Mouse (Mus musculus): ENCODE measurements around the gene Ip6k1. TPM values are rescaled to one million over a fixed set of nuclear protein-coding genes. Genes with fewer than 3 reads are reported as not detected.

Gene Ip6k1
- total RNA-seq, 2 experiments from 2014 or later: 185 to 190 TPM

DNA sequence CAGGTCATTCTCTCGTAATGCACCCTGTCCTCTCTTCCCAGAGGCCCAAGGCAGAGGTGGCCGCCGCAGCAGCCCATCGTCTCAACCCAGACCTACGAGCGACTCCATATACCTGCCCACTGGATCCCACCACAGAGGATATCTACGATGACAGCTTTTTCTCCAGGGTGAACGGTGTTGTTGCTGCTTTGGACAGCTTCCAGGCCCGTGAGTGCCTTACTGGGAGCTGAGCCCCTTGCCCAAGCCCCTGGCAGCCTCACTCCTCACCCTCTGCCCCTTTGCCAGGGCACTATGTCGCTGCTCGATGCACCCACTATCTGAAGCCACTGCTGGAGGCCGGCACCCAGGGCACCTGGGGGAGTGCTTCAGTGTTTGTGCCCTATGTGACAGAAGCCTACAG lies 23.5 kb upstream of the Ip6k1 start:
- DNase-seq (ENCODE audit: low spot score in 2 of 2): no peak
- intact Hi-C loops (cut with DNase I): no loop called here

DNA sequence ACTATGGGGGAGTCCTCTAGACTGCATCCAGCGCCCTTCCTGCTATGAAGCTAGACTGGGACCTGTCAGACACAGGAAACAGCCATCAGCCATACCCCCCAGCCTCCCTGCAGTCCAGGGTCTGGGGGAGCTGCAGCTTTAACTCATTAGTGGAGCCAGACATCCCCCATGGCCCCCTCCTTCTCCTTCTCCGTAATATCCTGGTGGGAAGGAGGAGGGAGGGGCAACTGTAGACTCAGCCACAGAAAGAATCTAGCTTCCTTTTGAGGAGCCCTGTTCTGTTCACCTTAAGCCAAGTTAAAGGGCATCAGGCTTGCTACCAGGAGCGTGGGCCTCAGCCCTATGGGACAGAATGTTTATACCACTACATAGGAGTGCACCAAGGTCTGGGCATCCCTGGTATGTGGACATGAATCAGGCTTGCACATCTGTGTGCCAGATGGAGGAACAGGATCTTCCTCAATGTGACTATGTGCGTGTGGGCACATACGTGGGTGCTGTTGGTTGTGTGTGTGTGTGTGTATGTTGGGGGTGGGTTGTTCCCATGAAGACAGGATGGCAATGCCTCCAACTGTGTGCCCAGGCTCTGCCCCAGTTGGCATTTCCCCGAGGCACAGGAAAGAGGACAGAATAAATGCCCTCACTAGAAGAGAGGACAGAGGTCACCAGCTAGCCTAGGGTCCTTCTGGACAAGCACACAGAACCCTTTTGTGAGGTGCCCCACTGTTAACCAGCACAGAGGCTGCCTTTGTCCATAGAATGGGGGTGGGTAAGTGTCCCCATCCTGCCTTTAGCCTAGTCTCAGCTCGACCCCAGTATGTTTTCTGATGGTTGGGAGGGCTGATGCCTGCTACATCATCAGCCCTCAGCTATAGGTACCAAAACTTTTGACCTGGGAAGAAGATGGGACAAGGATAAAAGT lies 20.4 kb upstream of the Ip6k1 start:
- intact Hi-C loops (cut with DNase I): no loop called here
- peak; percentile 44 to 76 for DNase-seq (ENCODE audit: low spot score in 2 of 2)

DNA sequence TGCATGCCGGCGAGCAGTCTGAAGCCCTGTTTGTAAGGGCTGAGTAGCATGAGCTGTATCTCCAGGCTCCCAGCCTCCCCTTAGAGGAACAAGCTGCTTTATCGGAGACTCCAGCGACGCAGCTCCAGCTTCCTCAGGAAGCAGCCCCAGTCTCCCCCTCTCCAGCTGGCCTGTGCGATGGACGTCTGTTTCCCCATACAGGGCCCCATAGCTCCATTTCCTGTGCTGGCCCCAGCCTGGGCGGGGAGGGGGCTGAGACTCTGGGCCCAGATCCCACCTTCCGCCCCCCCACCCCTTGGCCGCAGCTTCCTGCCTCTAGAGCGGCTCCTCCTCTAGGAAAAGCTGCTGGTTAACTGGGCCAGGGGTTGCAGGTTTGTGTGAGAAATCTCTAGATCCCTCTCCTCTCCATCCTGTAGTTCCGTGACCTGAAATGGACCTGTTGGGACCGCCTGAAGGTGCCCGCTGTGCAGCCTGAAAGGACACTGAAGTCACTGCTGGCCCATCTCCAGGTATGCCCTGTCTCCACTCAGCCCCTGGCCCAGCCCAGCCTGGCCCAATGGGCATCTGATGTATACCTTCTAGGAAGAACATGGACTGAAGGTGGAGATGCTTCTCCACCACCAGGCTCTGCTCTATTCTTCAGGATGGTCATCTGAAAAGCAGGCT lies 19.5 kb upstream of the Ip6k1 start, which contains the start of gene Gm20661:
Gm20661 (plus strand) TSS at position 378 of the 666 bp plus-strand sequence.
- intact Hi-C loops (cut with DNase I): no loop called here
- peak; percentile 41 to 65 for DNase-seq (ENCODE audit: low spot score in 2 of 2)

GRCm38 (mm10) chr9:107983421-107983890 lies 18.8 kb upstream of the Ip6k1 start:
- DNase-seq (ENCODE audit: low spot score in 2 of 2): peak; percentile 30 to 69
- intact Hi-C loops (cut with DNase I): no loop called here

DNA sequence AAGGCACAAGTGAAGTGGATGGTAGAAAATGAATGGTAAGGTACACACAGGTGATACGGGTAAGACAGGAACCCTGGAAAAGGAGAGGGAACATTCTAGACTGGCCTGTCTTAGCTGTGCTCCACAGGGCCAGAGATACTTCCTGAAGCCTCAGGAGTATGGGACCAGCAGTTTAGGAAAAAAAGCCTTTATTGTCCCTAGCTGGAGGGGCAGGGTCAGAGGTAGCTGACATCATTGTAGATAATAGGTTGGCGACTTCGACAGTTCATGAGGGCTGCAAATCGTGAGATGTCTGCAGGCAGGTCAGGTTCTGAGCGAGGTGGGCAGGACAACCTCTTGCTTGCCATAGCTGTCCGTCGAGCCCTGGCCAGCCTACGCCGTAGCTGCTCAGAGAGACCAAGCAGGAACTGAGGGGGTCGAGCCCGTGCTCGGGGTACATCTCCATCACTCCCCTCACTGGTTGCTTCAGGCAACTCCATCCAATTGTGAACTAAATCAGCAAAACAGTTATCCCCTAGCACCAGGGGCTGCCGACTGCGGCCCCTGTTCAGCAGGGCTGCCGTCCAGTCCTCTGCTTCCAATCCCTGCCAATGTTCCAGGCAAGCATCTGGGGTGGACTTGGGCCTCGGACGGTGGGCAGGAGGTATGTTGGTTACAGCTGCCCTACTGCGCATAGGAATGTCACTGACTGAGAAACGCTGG lies 18.1 kb upstream of the Ip6k1 start:
- intact Hi-C loops (cut with DNase I): no loop called here
- no peak for DNase-seq (ENCODE audit: low spot score in 2 of 2)

GRCm38 (mm10) chr9:107984754-107985055 lies 17.6 kb upstream of the Ip6k1 start:
- intact Hi-C loops (cut with DNase I): loop anchor here (5.0 kb wide), 1 partner anchor 82 kb away; no protein-coding TSS in a partner anchor
- no peak for DNase-seq (ENCODE audit: low spot score in 2 of 2)

- peak; percentile 76 to 87 for DNase-seq (ENCODE audit: low spot score in 2 of 2)
- intact Hi-C loops (cut with DNase I): loop anchor here (1.0 to 5.0 kb wide), 2 partner anchors 21 to 83 kb away; no protein-coding TSS in a partner anchor
Observed at GRCm38 (mm10) chr9:107985131-107986119, 16.9 kb upstream of the Ip6k1 start, which contains the start of gene Inka1. TSS of gene Inka1 (minus strand) at chr9:107985879.

DNA sequence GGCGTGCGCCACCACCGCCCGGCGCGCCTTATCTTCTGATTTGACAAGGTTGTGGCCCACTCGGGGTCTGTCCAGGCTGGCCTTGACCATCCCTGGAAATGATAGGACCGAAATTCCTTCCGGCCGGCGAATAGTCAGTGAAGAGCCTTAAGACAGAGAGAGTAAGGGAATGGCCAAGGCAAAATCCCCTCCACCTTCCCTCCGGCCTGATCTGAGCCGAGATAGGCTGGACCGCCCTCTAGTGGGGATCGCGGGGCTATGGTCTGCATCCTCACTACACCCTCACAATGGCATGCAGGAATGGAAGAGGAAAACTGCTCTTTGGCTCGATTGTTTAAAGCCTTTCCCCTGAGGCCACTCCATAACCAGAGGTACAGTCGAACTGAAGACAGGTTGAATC lies 15.9 kb upstream of the Ip6k1 start:
- intact Hi-C loops (cut with DNase I): loop anchor here (1.0 to 5.0 kb wide), 2 partner anchors 22 to 84 kb away; no protein-coding TSS in a partner anchor
- peak; percentile 73 to 81 for DNase-seq (ENCODE audit: low spot score in 2 of 2)

DNA sequence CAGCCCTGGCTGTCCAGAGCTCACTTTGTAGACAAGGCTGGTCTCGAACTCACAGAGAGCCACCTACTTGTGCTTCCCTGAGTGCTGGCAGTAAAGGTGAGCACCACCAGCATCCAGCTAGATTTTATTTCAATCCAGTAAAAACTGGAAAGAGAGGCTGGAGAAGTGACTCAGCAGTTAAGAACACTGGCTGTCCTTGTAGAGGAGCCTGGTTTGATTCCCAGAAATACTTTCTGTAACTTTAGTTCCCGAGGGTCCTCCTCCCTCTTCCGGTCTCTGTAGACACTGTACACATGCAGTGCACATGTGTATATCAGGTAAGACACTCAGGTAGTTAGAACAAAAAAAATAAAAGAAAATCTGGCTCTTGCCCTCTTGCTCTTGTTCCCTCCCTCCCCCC lies 14.4 kb upstream of the Ip6k1 start:
- no peak for DNase-seq (ENCODE audit: low spot score in 2 of 2)
- intact Hi-C loops (cut with DNase I): loop anchor here (5.0 kb wide), 1 partner anchor 86 kb away; no protein-coding TSS in a partner anchor

GRCm38 (mm10) chr9:107992197-107992596 lies 10.1 kb upstream of the Ip6k1 start, which contains the start of gene Cdhr4:
TSS of gene Cdhr4 (plus strand) at chr9:107992497.
- no peak for DNase-seq (ENCODE audit: low spot score in 2 of 2)
- intact Hi-C loops (cut with DNase I): no loop called here

GRCm38 (mm10) chr9:107993013-107993412 lies 9.3 kb upstream of the Ip6k1 start:
- intact Hi-C loops (cut with DNase I): no loop called here

GRCm38 (mm10) chr9:107994464-107994863 lies 7.8 kb upstream of the Ip6k1 start:
- intact Hi-C loops (cut with DNase I): no loop called here
- no peak for DNase-seq (ENCODE audit: low spot score in 2 of 2)

More at GRCm38 (mm10) chr9:107993013-107993412, 9.3 kb upstream of the Ip6k1 start:
- no peak for DNase-seq (ENCODE audit: low spot score in 2 of 2)

DNA sequence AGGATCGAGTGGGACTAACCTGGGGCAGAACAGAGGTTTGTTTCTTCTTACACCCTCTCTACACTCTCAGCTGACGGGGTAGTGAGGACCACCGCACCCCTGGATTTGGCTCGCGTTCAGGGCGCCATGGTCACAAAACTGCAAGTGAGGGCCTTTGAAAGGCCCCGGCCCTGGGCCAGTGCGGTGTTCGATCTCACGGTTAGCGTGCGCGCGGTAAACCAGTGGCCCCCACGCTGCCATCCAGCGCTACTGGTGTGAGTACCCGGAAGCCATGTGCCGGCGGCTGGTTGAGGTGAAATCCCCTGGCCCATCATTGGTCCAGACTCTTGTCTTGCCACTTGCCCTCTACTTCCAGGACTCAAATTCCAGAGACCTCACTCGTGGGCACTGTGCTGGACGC lies 6.8 kb upstream of the Ip6k1 start:
- no peak for DNase-seq (ENCODE audit: low spot score in 2 of 2)
- intact Hi-C loops (cut with DNase I): no loop called here

DNA sequence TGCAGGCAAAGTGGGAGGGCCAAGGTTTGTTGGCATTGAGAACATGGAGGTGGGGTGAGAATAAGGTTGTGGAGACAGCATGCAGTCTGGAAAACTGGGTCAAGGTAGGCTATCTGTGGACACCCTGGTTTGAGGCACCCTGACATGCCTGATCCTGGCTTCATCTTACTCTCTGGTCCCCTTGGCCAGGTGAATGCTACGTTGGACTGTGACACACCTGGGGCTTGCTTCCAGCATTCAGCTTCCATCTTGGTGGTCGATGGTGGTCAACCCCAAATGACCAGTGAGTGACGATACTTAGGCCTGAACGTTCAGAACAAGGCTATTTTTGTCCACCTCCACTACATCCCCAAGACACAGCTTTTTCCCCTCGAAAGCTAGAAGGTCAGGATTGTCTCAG lies 6.3 kb upstream of the Ip6k1 start, which contains the start of gene Gm20662:
Gm20662 (plus strand) TSS at position 301 of the 400 bp plus-strand sequence.
- intact Hi-C loops (cut with DNase I): no loop called here
- no peak for DNase-seq (ENCODE audit: low spot score in 2 of 2)

DNA sequence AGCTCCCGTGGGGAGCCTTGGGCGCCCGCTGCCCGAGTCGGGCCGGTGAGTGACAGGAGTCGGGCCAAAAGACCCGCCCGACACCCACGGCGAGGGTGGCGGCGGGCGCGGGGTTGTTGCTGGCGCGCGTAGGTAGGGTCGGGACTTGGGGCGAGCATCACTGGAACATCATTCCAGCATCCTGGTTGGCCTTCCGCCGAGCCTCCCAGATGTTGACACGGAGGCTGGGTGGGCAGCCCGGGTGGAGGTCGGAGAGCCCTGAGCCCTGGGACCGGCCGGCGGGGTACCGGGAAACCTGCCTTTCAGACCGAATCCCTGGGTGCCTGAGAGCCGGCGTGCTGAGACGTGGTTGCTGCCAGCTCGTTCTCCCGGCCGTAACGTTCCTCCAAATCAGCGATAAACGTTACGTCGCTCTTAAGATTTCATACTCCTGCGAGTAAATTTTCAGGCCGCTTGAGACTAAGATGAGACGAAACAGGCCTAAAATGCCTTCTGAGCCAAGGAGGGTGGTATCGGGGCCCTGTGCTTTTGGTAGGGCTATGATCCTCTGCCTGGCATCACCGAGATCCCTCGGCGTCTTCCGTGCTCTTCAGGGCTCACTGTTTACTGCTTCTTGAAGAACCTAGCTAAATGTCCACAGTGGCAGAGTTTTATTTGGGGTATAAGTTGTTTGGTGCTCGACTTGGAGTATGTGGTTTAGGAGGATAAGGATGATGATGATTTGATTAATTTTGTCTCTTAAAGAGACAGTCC lies 653 bp downstream of the Ip6k1 start:
- DNase-seq (ENCODE audit: low spot score in 2 of 2): peak in 1 of 2 experiments; percentile 31

GRCm38 (mm10) chr9:108003531-108003890 lies 1.2 kb downstream of the Ip6k1 start:
- DNase-seq (ENCODE audit: low spot score in 2 of 2): peak; percentile 20 to 23
- intact Hi-C loops (cut with DNase I): loop anchor here (5.0 kb wide), 1 partner anchor 44 kb away; the partner anchor contains the start of gene Gmppb

More for the DNA sequence above, 653 bp downstream of the Ip6k1 start:
- intact Hi-C loops (cut with DNase I): loop anchor here (5.0 kb wide), 1 partner anchor 44 kb away; the partner anchor contains the start of gene Gmppb

- no peak for DNase-seq (ENCODE audit: low spot score in 2 of 2)
- intact Hi-C loops (cut with DNase I): no loop called here
Observed at GRCm38 (mm10) chr9:108008041-108008440, 5.7 kb downstream of the Ip6k1 start.

DNA sequence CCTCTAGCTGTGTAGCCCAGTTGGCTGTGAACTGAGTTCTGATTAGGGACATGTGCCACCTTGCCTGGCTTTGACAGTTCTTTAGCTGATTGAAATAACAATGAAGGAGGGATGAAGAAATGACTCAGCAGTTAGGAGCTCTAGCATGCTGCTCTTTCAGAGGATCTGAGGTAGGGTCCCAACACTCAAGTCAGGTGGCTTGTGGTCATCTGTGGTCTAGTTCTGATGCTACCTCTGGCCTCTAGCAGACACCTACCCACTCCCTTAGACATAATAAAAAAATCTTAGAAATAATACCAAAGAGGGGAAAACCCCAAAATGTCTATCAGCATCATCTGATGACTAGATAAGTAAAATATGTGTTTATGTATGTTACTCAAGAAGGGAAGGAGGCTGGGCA lies 8.1 kb downstream of the Ip6k1 start:
- intact Hi-C loops (cut with DNase I): no loop called here
- DNase-seq (ENCODE audit: low spot score in 2 of 2): no peak
